Mouse (Mus musculus) CH12.LX (cell line): ENCODE measurements around the gene Lamc1. TPM values are rescaled to one million over a fixed set of nuclear protein-coding genes. Genes with fewer than 3 reads are reported as not detected.

Experiments
- DNase-seq: peaks from one replicate; pipeline ENCODE4 v3.0.0-alpha.2; 2013; ENCODE audit errors: extremely low read depth
- H3K27ac ChIP-seq: 2 replicates; pipeline ENCODE4 v1.5.1; 2012; ENCODE audit warnings: low read depth, mild to moderate bottlenecking, control low read depth, moderate library complexity; ENCODE audit not compliant: insufficient read depth
- H3K27me3 ChIP-seq: replicated peaks from 2 replicates; pipeline ENCODE3; 2012; ENCODE audit warnings: inconsistent platforms
- H3K36me3 ChIP-seq, 2 experiments: replicated peaks in 1 of 2; 2 replicates each; pipeline versions ENCODE3 to v1.6.1; 2012; ENCODE audit warnings: inconsistent platforms in 1 of 2, low read length in 1 of 2, mild to moderate bottlenecking in 1 of 2, mixed read lengths in 1 of 2, moderate library complexity in 1 of 2; ENCODE audit not compliant: control insufficient read depth in 1 of 2, insufficient read depth in 1 of 2
- H3K4me1 ChIP-seq, 2 experiments: 2 replicates each; pipeline ENCODE4 v1.6.1; 2012; ENCODE audit warnings: inconsistent platforms in 1 of 2, moderate library complexity in 1 of 2; ENCODE audit not compliant: insufficient read depth in 2 of 2, control insufficient read depth in 1 of 2
- H3K4me2 ChIP-seq: 2 replicates; pipeline ENCODE4 v1.6.1; 2012; ENCODE audit warnings: low read depth, mild to moderate bottlenecking, control low read depth; ENCODE audit not compliant: poor library complexity, insufficient read depth, severe bottlenecking
- H3K4me3 ChIP-seq, 3 experiments: fragments of 150-350 bp in 1 of 3; sonication (generic) in 1 of 3; replicated peaks in 1 of 3; 2 replicates each; pipeline versions ENCODE3 to v1.5.1; 2011 to 2012; ENCODE audit warnings: low read depth in 2 of 3, low read length in 2 of 3, mild to moderate bottlenecking in 2 of 3, moderate library complexity in 2 of 3, control low read depth in 1 of 3, improper control_type of control experiment in 1 of 3, inconsistent platforms in 1 of 3, mixed read lengths in 1 of 3; ENCODE audit not compliant: poor library complexity in 1 of 3
- H3K79me2 ChIP-seq: replicated peaks from 2 replicates; pipeline ENCODE4 v1.6.1; 2012; ENCODE audit warnings: mild to moderate bottlenecking, moderate library complexity; ENCODE audit not compliant: control insufficient read depth, poor library complexity, insufficient read depth, severe bottlenecking; ENCODE audit errors: extremely low read depth
- H3K9ac ChIP-seq: 2 replicates; pipeline ENCODE4 v1.6.1; 2012; ENCODE audit warnings: low read depth, mild to moderate bottlenecking, control low read depth, moderate library complexity; ENCODE audit not compliant: insufficient read depth
- H3K9me3 ChIP-seq: replicated peaks from 2 replicates; pipeline ENCODE3; 2012; ENCODE audit warnings: low read length, inconsistent platforms, mixed read lengths
- CHD2 ChIP-seq: IDR thresholded peaks from 2 replicates; pipeline ENCODE4 v1.6.1; 2011; ENCODE audit warnings: low read length, improper control_type of control experiment
- E2F4 ChIP-seq: IDR thresholded peaks from 2 replicates; pipeline ENCODE4 v1.6.1; 2011; ENCODE audit warnings: low read depth, low read length, improper control_type of control experiment; ENCODE audit not compliant: insufficient replicate concordance
- GABPA ChIP-seq: IDR thresholded peaks from 2 replicates; pipeline ENCODE4 v1.6.1; 2012; ENCODE audit warnings: low read depth, low read length, improper control_type of control experiment, inconsistent platforms; ENCODE audit not compliant: insufficient replicate concordance
- IRF4 ChIP-seq: IDR thresholded peaks from 2 replicates; pipeline ENCODE4 v1.6.1; 2014; ENCODE audit warnings: low read depth, mild to moderate bottlenecking, inconsistent platforms, low read length, improper control_type of control experiment
- JUND ChIP-seq: conservative IDR thresholded peaks from 2 replicates; pipeline ENCODE4 v1.6.1; 2011; ENCODE audit warnings: low read depth, low read length, improper control_type of control experiment
- MAFK ChIP-seq: IDR thresholded peaks from 2 replicates; pipeline ENCODE4 v1.6.1; 2011; ENCODE audit warnings: low read length, improper control_type of control experiment; ENCODE audit not compliant: insufficient replicate concordance
- MYC ChIP-seq: IDR thresholded peaks from 2 replicates; pipeline ENCODE4 v1.6.1; 2011; ENCODE audit warnings: low read depth, mild to moderate bottlenecking, improper control_type of control experiment, low read length
- NELFE ChIP-seq: IDR thresholded peaks from 2 replicates; pipeline ENCODE4 v1.6.1; 2011; ENCODE audit warnings: low read depth, low read length, improper control_type of control experiment
- PAX5 ChIP-seq: IDR thresholded peaks from 2 replicates; pipeline ENCODE4 v1.6.1; 2012; ENCODE audit warnings: low read length, inconsistent platforms, mixed read lengths
- POLR2A ChIP-seq: IDR thresholded peaks from 2 replicates; pipeline ENCODE4 v1.6.1; 2011; ENCODE audit warnings: low read depth, mild to moderate bottlenecking, improper control_type of control experiment, low read length
- RCOR1 ChIP-seq: conservative IDR thresholded peaks from 2 replicates; pipeline ENCODE4 v1.6.1; 2012; ENCODE audit warnings: low read depth, mild to moderate bottlenecking, inconsistent platforms, low read length, improper control_type of control experiment
- SIN3A ChIP-seq: IDR thresholded peaks from 2 replicates; pipeline ENCODE4 v1.6.1; 2012; ENCODE audit warnings: low read length, improper control_type of control experiment, inconsistent platforms
- SMC3 ChIP-seq: IDR thresholded peaks from 2 replicates; pipeline ENCODE4 v1.6.1; 2011; ENCODE audit warnings: low read depth, low read length, improper control_type of control experiment
- TBP ChIP-seq: conservative IDR thresholded peaks from 2 replicates; pipeline ENCODE4 v1.6.1; 2011; ENCODE audit warnings: low read depth, low read length, improper control_type of control experiment
- UBTF ChIP-seq: IDR thresholded peaks from 2 replicates; pipeline ENCODE4 v1.6.1; 2012; ENCODE audit warnings: low read depth, mild to moderate bottlenecking, inconsistent platforms, low read length, improper control_type of control experiment, moderate library complexity
- USF1 ChIP-seq: IDR thresholded peaks from 2 replicates; pipeline ENCODE4 v1.6.1; 2014; ENCODE audit warnings: low read depth, mild to moderate bottlenecking, inconsistent platforms, low read length, improper control_type of control experiment
- USF2 ChIP-seq: conservative IDR thresholded peaks from 2 replicates; pipeline ENCODE4 v1.6.1; 2011; ENCODE audit warnings: low read depth, low read length, improper control_type of control experiment
- ZC3H11A ChIP-seq: IDR thresholded peaks from 2 replicates; pipeline ENCODE4 v1.6.1; 2012; ENCODE audit warnings: low read depth, mild to moderate bottlenecking, inconsistent platforms, low read length, improper control_type of control experiment
- dilution Hi-C: fragments of 300-500 bp; cut with MboI; formaldehyde crosslinking; loops from 2 replicates; pipeline ENCODE4 v1.14.3; 2020; ENCODE audit warnings: low sequenced_read_pairs; ENCODE audit not compliant: extremely low pct_unique_long_range_greater_than_20kb, extremely low pct_ligation_motif_present
- in situ Hi-C: fragments of 300-500 bp; cut with MboI; formaldehyde crosslinking; loops from 3 replicates; pipeline ENCODE4 v1.14.3; 2019; ENCODE audit warnings: low sequenced_read_pairs, low pct_ligation_motif_present, low pct_unique_long_range_greater_than_20kb, mixed read lengths
- polyA plus RNA-seq: library from polyadenylated mRNA; unstranded; fragments of >175 nt; gene quantifications from 2 replicates; pipeline ENCODE4 v1.2.1, GENCODE M21; 2012; ENCODE audit warnings: low read depth; ENCODE audit not compliant: insufficient read length
- total RNA-seq, 2 experiments: library from RNA; depleted of rRNA; stranded (reverse); fragments of 300-350 nt in 1 of 2; fragments of >200 nt in 1 of 2; gene quantifications; 2 replicates each; pipeline ENCODE4 v1.2.3; 2012 to 2014

Gene Lamc1
- total and polyA plus RNA-seq, 3 experiments = 5.7 to 16.7 (median 10.5) TPM

DNA sequence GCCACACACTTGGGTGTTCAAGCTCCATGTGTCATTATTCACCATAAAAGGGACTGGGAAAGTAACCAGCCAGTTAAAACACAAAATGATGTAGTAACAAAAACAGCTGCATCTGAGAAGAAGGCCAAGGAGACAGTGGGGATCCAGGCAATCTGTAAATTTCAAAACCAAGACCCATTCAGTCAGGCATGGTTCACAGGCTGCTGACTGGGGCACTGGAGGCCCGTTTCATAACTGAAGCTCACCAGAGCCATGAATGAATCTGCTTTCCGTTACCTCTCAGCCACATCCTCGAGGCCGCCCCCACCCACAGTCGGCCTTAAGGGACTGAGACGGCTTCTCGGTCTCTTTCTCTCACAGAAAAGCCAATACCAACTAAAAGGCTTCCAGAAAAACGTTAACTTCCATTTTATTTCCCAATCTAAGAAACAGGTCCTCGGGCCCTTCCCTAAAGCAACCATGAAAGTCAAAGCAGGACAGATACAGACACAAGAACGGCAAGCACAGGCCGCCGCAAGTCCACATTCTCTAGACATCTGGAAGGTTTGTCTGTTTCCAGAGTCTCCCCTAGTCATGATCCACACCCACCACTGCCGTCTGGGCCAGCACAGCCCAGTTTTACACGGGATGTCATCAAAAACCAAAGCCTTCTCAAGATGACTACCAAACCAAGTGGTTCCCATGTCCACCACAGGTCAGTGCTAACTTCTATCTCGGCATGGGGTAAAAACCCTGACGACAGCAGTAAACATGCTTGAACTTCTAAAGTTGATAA is 14.9 kb downstream of the Lamc1 start:
- H3K9ac ChIP-seq = no peak overlapping the region
- TF ChIP-seq TBP = no peak
- dilution Hi-C loops (no loop called here), in situ Hi-C loops (no loop called here)
- no peaks in the 10 kb centered on the region; the same call in 1 of the 2 replicates for H3K79me2 ChIP-seq
- H3K9me3 ChIP-seq = no peaks in the 10 kb centered on the region
- peaks cover 0 to 6% of the 10 kb centered on the region in 2 experiments; a peak in 2 of 4 replicates for H3K4me1 ChIP-seq
- no peaks in the 10 kb centered on the region for H3K27me3 ChIP-seq
- H3K27ac ChIP-seq = no peak overlapping the region
- H3K4me2 ChIP-seq = no peak overlapping the region
- H3K36me3 ChIP-seq = peaks cover 0 to 22% of the 10 kb centered on the region in 2 experiments
- DNase-seq = no peak
- no peak overlapping the region for H3K4me3 ChIP-seq

- in situ Hi-C loops (no loop called here), dilution Hi-C loops (no loop called here)
- no peaks in the 10 kb centered on the region; the same call in 1 of the 2 replicates for H3K79me2 ChIP-seq
- H3K9me3 ChIP-seq = no peaks in the 10 kb centered on the region
- no peak overlapping the region for H3K4me2 ChIP-seq
- TF ChIP-seq JUND (no peak), NELFE (no peak), USF1 (no peak), RCOR1 (no peak), USF2 (no peak), PAX5 (no peak), IRF4 (no peak), UBTF (no peak), SMC3 (no peak), CHD2 (no peak), MYC (no peak), POLR2A (no peak), GABPA (no peak), MAFK (no peak), SIN3A (no peak), E2F4 (no peak), ZC3H11A (no peak)
- no peak overlapping the region for H3K27ac ChIP-seq
- H3K4me3 ChIP-seq = no peak overlapping the region
- DNase-seq = no peak
- peaks cover 0 to 6% of the 10 kb centered on the region in 2 experiments; a peak in 2 of 4 replicates for H3K4me1 ChIP-seq
- H3K36me3 ChIP-seq = peaks cover 0 to 18% of the 10 kb centered on the region in 2 experiments
- no peak overlapping the region for H3K9ac ChIP-seq
- H3K27me3 ChIP-seq = no peaks in the 10 kb centered on the region
Observed at GRCm38 (mm10) chr1:153316956-153317355, 15.6 kb downstream of the Lamc1 start.
